Mouse (Mus musculus) Muller cell, postnatal 12 days (primary cell): ENCODE data around the gene Ddx19a.
"Not testable (repeated sequence)": the region's sequence is repeated elsewhere in the genome, so short reads cannot be mapped to it uniquely, and the experiment has no call there.

ENCODE experiments used
- DNase-seq: peaks from one replicate; pipeline ENCODE4 v3.0.0-alpha.2; 2015; ENCODE audit errors: inconsistent ontology term

Ddx19a gene

DNA sequence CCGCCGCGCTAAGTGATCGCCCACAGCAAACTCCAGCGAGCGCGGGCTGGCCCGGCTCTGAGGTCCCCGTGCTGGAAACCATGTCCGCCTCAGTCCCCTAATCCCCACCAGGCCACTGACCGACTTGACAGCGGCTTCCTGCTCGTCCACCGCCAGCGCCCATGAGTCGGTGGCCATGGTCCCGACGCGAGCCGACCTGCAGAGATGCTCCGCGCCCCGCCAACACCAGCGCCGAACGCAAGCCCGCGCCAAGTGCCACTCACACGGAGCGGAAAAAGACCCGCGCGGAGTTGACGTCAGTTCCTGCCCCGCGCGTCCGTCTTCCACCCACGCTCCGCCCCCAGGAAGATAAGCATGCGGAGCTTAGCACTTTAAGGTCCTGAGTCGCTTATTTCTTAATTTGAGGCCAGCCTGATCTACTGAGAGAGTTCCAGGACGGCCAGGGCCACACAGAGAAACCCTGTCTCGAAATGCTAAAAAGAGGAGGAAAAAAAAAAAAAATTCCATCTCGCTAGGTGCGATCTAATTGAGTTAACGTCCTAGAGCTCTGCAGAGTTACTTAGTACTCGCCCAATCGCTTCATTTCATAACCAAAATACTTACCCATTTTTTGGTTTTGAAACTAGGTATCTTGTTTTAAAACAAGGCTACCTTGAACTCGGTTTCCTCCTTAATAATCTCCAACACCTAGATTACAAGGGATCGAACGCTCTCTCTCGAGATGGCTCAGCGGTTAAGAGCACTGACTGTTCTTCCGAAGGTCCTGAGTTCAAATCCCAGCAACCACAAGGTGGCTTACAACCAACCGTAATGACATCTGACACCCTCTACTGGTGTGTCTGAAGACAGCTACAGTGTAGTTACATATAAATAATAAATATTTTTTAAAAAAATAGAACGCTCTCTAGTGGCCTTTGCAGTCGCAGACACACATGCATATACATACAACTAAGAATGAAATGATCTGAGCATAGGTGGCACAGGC, at the start of gene Ddx19a:
TSS of gene Ddx19a (minus strand) at position 254 of the 985 bp plus-strand sequence.
- DNase-seq, result peak; percentile 91

DNA sequence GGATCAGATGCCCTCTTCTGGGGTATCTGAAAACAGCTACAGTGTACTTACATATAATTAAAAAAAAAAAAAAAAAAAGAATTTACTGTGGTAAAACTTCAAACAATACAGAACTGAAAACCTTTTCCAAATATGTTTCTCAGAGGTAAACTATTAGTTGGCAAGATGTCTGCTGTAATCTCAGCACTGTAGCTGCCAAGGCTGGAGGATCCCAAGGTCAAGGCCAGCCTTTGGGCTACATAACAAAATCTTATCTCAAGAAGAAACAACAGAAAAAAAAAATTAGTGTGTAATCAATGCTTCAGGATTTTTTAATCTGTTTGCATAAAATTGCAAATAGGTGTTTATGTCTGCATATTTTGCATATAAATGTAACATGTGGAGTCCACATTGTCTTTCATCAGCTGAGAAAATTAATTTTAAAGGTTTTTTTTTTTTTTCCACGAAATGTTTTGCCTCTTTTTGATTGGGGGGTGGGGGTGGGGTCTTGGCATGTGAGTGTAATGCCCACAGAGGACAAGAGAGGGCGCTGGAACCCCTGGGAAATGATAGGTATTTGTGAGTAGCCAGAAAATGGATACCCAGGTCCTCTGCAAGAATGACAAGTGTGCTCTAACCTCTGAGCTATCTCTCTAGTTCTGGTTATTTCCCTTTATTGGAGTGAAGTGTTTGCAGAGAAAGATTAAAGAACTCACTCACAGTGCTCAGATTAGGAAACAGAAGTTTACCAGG, 46.6 kb upstream of the Ddx19a start:
- DNase-seq, result no peak

DNA sequence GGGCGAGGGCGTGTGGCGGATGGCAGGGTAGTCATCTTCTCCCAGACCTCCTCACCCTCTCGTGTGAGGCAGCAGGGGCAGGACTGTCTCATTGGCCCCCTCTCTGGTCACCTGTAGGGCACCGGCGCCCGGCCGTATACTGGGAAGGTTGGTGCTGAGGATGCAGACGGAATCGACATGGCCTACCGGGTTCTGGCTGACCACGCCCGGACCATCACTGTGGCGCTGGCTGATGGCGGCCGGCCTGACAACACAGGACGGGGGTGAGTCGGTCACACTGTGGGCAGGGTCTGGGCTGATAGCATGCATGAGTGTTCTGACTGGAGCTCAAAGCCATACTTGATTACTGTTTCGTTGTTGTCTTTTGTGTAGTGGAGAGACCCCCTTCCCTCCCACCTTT, 44.9 kb upstream of the Ddx19a start:
- no peak for DNase-seq

DNA sequence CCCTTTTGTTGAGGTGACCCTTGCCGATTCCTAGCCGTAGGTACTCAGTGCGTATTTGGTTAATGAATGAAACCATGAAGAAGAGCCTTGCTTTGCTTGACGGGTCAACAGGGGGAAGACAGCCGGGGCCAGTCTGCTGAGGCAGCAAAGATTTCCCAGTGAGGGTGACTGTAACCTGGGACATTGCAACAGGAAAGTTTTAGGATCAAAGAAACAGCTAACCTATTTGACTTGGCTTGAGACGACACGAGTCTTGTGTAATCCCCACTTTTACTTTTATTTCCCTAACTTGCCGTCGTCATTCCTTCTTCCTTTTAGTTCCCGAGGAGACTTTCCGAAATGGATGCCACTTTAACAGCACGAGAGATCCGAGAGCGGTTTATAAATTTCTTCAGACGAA, 39.0 kb upstream of the Ddx19a start:
- DNase-seq, result no peak

DNA sequence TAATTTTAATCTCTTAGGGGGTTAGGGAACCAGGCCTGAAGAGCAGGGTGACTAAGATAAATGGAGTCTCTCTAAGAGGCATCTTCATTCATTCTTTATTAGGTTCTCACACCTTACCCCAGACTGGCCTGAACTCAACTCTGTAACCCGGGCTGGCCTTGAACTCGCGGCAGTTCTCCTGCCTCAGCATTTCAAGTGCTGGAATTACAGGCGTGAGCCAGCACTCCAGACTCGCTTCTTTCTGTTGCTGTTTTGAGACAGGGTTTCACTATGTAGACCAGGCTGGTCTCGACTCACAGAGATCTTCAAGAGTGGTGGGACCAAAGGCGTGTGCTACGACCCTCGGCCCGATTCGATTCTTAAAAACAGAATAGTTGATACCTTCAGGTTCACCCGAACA, 36.7 kb upstream of the Ddx19a start:
- no peak for DNase-seq

DNA sequence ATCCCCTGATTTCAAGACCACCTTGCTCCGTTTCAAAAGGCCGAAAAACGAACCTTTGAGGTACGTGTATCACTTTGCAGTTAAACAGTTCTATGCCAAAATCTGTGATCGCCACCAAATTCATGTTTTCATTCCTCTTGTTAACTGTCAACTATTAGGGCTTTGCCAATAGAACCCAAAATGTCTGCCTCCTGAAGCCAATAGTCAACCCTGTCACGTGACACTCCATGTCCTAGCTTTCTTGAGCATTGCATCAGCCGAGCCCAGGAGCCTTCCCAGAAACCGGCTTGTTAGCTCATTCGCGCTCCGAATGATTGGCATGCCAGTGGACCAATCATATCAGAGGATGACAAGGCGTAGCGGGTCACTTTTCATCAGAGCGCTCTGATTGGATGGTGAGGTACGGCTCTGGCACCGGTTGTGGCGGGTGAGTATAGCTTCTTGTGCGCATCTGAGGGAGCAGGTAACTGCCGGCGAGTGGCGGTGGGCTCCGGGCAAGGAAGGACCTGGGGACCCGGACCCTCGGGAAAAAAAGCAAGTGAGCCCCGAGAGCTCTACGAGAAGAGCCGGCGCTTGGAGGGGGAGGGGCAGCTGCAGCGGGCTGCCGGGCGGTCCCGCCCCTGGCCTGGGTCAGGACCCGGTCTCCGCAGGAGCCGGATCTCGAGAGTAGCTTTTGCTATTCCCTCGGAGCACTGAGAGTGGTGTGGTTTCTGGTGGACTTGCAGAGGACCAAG, 36.0 kb upstream of the Ddx19a start:
- DNase-seq, result peak; percentile 99

DNA sequence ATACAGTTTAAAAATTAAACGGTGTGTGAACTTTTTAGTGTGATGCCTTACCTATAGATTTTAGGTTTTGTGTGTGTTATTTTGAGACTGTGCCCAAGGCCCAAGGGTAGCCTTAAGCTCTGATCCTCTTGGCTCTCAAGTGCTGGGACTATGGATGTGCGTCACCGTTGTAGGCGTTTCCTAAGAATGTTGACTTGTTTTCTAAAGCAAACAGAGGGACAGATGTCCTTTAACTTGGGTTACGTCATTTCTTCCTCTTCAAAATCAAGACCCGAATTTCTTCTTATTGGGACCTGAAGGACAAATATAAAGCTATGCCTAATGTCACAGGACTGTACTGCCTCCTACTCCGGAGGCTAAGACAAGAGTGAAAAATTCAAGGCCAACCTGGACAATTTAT, 35.3 kb upstream of the Ddx19a start, which contains the start of gene Aars:
TSS of gene Aars (plus strand) at position 229 of the 400 bp plus-strand sequence.
- DNase-seq, result no peak

DNA sequence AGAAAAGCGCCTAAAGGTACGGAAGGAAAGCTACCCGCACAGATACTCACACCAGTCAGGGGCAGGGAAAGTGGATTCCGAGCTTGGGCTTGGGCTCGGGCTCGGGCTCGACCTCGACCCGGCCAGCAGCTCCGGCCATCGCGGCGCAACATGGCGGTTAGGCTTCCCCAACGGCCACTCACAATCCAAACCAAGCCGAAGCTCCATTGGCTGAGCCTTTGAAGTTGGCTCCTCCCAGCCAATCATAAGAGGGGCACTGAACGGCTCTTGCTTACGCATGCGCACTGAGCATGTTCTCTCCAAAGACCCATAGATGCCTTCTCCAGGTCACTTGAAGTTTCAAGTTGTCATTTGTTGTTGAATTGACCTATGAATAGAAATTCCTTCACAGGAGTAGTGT, 34.0 kb upstream of the Ddx19a start, which contains the start of gene Ddx19b:
TSS of gene Ddx19b (minus strand) at position 180 of the 400 bp plus-strand sequence.
- no peak for DNase-seq

DNA sequence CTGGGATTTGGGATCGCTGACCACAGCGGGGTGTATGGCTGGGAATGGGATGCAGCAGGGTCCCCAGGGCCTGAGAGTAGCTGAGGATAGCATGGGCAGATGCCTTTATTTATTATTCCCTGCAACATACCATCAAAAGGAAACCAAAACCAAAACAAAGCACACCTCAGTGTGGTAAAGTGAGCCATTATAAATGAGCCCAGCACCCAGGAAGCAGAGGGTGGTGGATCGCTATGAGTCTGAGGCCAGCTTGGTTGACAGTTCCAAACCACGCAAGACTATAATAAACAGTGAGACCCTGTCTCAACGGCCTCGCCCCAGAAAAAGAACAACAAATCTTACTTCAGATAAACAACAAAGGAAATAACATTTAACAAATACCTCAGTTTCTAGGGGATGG, 32.4 kb upstream of the Ddx19a start:
- no peak for DNase-seq

DNA sequence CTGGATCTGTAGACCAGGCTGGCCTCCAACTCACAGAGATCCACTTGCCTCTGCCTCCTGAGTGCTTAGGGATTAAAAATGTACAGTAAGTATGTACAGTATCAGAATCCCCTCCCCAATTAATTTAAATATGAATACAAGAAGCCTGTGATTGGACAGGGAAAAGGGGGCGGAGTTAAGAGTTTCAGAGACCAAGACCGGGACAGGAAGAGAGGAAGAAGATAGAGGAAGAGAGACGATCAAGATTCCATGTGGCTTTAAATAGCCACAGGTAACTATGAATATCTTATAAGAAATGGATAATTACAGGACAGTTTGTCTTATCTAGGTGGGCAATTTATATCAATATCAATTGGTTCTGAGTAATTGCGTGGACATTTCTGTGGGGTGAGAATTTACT, 32.0 kb upstream of the Ddx19a start:
- DNase-seq, result no peak

DNA sequence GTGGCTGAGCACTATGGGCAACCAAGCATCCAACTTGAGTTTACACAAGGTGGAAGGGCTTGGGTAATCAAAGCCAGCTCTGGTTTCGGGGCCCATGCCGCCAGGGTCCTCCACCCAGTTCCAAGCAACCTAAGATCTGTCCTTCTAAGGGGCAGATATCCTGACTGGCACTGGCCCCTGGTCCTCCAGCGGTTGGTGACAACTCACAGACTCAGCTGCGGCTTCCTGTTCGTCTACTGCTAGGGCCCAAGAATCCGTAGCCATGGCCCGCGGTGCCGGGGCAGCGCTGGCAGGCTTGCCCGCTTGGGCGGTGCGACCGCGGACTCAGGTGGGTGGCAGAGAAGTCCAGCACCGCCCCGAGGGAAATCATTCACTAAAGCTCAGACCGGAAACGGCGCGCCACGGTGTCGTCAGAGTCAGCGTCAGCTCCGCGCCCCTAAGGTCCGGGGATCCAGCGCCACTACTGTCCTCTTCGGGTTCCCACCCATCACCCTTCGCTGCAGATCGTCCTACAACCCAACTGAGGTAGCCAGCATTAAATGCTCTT, 29.9 kb upstream of the Ddx19a start:
- DNase-seq, result peak; percentile 88

DNA sequence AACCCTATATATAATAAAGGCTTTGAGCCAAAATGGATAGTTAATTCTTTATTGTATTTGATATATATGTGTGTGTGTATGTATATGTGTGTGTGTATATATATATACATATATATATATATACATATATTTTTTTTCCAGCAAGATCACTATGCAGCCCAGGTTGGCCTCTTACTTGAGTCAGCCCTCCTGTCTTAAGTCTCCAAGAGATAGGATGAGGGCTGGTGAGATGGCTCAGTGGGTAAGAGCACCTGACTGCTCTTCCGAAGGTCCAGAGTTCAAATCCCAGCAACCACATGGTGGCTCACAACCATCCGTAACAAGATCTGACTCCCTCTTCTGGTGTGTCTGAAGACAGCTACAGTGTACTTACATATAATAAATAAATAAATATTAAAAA, 29.0 kb upstream of the Ddx19a start:
- not testable (repeated sequence) for DNase-seq

DNA sequence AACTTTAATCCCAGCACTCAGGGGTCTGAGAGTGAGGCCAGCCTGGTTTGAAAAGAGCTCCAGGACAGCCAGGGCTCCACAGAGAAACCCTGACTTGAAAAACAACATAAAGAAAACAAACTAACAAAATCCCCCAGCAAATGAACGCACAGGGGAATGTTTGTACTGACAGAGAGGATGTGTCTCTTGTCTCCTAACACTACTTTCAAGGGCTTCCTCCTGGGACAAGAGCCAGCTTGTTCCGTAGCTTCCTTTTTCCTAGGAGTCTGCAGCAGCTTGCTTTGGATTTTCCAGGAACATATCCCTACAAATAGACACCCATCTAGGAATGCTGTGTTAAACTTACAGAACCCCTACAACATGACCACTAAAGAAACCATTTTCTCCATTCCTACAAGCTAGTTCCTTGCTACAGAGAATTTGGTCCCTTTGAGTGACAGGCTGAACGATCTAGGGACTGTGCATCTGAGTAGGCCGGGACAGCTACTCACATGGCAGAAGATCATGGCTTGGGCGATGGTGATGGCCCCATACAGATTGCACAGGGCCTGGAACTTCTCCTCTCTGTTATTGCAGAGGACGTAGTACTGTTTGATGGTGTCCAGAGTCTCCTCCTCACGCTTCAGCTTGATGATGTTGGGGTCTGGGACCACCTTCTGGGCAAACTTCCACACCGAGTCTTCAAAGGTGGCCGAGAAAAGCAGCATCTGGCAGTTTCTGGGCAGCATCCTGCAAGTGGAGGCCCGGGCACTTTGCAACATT, 12.8 kb upstream of the Ddx19a start:
- DNase-seq, result not testable (repeated sequence)

DNA sequence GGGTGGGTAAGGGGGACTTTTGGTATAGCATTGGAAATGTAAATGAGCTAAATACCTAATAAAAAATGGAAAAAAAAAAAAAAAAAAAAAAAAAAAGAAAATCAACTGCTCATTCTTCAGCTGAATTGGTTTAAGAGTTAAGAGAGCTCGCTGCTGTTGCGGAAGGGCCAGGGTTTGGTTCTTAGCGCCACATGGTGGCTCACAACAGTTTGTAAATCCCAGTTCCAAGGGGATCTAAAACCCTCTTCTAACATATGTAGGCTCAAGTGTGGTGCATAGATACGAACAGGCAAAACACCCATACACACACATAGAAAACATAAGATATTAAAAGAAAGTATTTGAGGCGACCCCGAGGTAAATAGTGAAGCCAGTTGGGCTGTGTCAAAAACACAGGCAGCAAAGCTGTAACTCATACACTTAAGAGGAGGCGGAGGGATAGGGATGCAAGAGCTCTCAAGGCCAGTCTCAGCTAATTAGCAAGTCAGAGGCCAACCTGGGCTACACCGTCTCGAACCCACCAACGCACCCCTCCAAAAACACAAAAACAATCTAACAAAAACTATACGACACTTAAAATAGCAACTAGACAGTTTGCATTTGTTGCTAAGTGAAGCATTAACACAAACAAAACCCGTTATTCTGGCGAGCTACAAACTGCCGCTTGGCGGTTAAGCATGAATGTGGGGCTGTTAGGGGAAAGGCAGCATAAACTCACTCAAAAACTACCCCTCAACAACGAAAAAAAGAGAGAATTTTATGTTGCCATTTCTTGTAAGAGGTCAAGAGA, 764 bp downstream of the Ddx19a start:
- peak; percentile 18 for DNase-seq

DNA sequence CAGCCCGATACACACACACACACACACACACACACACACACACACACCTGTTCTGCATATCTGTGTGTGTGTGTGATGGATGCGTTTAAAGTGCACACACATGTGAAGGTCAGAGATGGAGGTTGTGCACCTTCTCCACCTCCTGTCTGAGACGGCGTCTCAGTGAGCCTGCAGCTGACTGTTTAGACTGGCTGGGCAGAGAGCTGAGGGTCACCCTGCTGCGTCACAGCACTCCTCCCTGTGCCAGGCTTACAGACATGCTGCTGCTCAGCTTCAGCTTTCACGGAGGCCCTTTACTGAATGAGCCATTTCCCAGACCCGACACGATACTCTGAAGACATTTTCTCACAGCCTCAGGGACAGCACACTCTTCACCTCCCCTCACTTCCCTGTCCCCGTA, 7.6 kb downstream of the Ddx19a start:
- DNase-seq, result no peak

DNA sequence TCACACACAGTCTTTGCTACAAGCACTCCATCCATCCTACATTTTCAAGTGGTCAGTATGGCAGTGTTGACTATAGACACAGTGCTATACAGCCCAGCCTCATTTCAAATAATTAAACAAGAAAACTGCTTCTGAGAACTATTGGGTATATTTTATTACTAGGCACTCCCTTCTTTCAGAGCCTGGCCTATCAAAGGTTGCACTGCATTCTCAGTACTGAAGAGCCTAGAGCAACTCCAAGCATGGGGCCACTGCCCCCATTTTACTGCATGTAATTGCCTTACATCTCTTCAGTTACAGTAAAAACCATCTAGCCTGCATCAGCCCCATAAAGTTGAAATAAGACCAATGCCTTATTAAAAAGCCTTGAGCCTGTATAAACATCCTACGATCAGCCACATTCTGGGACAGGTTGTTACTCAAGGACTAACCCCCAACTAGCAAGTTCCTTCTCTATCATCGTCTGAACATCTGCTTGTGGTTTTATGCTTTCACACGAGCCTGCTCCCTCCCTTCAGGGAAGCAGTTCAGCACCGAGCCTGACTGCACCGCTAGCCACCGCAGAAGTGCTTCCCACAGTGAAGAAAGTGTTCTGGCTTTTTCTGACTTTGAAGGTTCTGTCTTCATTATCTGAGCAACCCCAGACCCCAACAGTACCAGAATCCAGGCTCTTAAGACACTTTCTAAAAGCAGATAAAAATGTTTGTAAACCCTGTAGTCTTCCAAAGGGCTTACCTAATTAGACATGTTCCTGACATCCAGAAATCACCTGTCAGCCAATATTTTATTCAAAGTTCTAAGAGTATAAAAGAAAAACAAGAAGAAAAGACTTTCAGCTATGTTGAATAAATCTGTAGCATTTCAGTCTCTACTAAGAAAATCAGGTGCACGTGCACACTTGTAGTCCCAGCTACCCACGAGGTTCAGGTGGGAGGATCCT, 9.5 kb downstream of the Ddx19a start:
- DNase-seq, result no peak

DNA sequence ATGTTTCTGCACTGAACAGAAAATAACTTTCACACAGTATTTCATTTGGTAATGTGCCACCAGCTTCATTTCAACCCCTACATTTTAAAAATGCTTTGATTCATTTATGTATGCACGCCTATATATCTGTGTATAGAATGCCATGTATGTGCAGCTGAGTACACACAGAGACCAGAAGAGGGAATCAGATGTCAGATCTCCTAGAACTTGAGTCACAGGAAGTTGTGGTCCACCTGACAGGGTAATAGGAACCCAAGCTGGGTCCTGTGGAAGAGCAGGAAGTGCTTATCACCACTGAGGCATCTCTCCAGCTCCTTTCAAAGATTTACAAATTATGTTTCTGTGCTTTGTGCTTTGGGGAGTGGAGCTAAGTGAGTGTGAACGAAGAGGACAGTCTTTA, 16.3 kb downstream of the Ddx19a start:
- DNase-seq, result no peak

DNA sequence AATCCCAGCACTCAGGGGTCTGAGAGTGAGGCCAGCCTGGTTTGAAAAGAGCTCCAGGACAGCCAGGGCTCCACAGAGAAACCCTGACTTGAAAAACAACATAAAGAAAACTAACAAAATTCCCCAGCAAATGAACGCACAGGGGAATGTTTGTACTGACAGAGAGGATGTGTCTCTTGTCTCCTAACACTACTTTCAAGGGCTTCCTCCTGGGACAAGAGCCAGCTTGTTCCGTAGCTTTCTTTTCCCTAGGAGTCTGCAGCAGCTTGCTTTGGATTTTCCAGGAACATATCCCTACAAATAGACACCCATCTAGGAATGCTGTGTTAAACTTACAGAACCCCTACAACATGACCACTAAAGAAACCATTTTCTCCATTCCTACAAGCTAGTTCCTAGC, 19.6 kb downstream of the Ddx19a start:
- not testable (repeated sequence) for DNase-seq

DNA sequence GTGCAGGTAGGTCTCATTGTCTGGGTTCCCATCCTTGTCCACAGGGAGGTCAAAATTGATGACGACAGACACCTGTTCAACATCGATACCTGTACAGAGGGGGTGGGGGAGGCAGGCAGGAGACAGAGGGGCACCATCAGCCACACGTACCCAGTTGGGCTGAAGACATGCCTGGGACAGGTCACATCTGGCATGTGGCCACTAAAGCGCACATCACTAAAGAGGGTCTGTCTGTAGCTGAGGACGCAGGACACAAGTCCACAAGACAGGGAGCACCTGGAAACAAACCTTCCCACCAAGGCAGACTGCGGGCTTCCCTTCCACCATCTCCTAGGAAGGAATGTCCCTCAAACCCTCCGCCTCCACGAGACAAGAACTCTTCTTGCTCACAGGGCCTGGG, 21.1 kb downstream of the Ddx19a start:
- not testable (repeated sequence) for DNase-seq
